Mouse (Mus musculus) lung, postnatal 0 days (tissue): ENCODE results near the gene Dspp. TPM values are rescaled to one million over a fixed set of nuclear protein-coding genes. Genes with fewer than 3 reads are reported as not detected.

Experiments used
- ATAC-seq: fragments of 200-750 bp; cut with Nextera tagmentation; 2 replicates; pipeline ENCODE4 v1.8.0; 2017; ENCODE audit warnings: moderate library complexity
- DNase-seq: peaks from one replicate; pipeline ENCODE4 v3.0.0-alpha.2; 2016; ENCODE audit warnings: low spot score
- H3K27ac ChIP-seq: fragments of 300-500 bp; sonication (generic); 2 replicates; pipeline ENCODE4 v1.5.1; 2014; ENCODE audit warnings: antibody characterized with exemption, mild to moderate bottlenecking, low read length, mixed read lengths
- H3K27me3 ChIP-seq: fragments of 300-500 bp; sonication (generic); replicated peaks from 2 replicates; pipeline ENCODE4 v1.6.1; 2014; ENCODE audit warnings: low read length, mixed read lengths; ENCODE audit not compliant: insufficient read depth
- H3K36me3 ChIP-seq: fragments of 300-500 bp; sonication (generic); 2 replicates; pipeline ENCODE4 v1.6.1; 2014; ENCODE audit warnings: low read length, mixed read lengths; ENCODE audit not compliant: insufficient read depth
- H3K4me1 ChIP-seq: fragments of 300-500 bp; sonication (generic); 2 replicates; pipeline ENCODE4 v1.6.1; 2014; ENCODE audit warnings: antibody characterized with exemption, low read depth, low read length, mixed read lengths; ENCODE audit not compliant: insufficient read depth
- H3K4me2 ChIP-seq: fragments of 300-500 bp; sonication (generic); replicated peaks from 2 replicates; pipeline ENCODE4 v1.6.1; 2014; ENCODE audit warnings: low read depth, mild to moderate bottlenecking, low read length, moderate library complexity, mixed read lengths
- H3K4me3 ChIP-seq: fragments of 300-500 bp; sonication (generic); 2 replicates; pipeline ENCODE4 v1.5.1; 2014; ENCODE audit warnings: low read depth, low read length
- H3K9ac ChIP-seq: fragments of 300-500 bp; sonication (generic); replicated peaks from 2 replicates; pipeline ENCODE4 v1.6.1; 2014; ENCODE audit warnings: low read depth, mild to moderate bottlenecking
- H3K9me3 ChIP-seq: fragments of 300-500 bp; sonication (generic); 2 replicates; pipeline ENCODE4 v1.6.1; 2016; ENCODE audit warnings: low read length, mixed read lengths
- CTCF ChIP-seq: IDR thresholded peaks from 2 replicates; pipeline ENCODE4 v1.5.1; 2016; ENCODE audit warnings: antibody characterized with exemption, mild to moderate bottlenecking
- EP300 ChIP-seq: IDR thresholded peaks from 2 replicates; pipeline ENCODE4 v1.6.1; 2016; ENCODE audit warnings: antibody characterized with exemption, mild to moderate bottlenecking, control low read depth
- WGBS: fragments of 180-500 bp; shearing (Covaris S2); extraction: QIAGEN DNeasy Blood & Tissue Kit; methylation state at CpG from one replicate; pipeline ENCODE4 v1.1.7; 2014; 5-methylcytosine and 5-hydroxymethylcytosine counted together
- polyA plus RNA-seq: library from polyadenylated mRNA; unstranded; fragments of >200 nt; fragmentation: Nextera tagmentation; extraction: Ambion mirVana; gene quantifications from 2 replicates; pipeline ENCODE4 v1.2.1, GENCODE M21; 2015

The Dspp gene
- polyA plus RNA-seq, 1 experiment from 2014 or later, result not detected

DNA sequence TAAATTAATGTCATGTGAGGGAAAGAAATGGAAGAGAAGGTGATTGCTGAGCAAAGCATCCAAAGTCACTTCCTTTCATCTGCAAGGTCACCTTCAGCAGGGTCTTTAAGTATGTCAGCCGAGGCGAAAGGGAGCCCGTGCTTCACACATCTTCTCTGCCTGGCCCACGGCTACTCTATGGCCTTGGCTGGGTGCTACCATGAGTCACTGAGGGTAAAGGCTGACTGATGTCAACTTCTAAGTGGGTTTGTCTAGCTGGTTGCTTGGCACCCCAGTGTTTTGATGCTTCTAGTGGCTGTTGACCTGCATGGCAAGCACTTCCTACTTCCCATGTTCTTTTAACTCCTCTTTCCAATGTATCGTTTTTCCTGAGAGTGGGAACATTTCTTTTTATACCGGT, 20.3 kb upstream of the Dspp start:
- TF ChIP-seq EP300, result no peak
- TF ChIP-seq CTCF, result no peak
- Histone ChIP-seq H3K4me3 (no peak overlapping the region), H3K27ac (no peak overlapping the region), H3K4me1 (no peaks in the 10 kb centered on the region), H3K9ac (no peak overlapping the region), H3K27me3 (no peaks in the 10 kb centered on the region), H3K9me3 (no peaks in the 10 kb centered on the region), H3K4me2 (no peak overlapping the region), H3K36me3 (no peaks in the 10 kb centered on the region)
- DNase-seq (no peak), ATAC-seq (no peak)
- 88% methylated on average over 6 of the region's 6 CpGs for WGBS

DNA sequence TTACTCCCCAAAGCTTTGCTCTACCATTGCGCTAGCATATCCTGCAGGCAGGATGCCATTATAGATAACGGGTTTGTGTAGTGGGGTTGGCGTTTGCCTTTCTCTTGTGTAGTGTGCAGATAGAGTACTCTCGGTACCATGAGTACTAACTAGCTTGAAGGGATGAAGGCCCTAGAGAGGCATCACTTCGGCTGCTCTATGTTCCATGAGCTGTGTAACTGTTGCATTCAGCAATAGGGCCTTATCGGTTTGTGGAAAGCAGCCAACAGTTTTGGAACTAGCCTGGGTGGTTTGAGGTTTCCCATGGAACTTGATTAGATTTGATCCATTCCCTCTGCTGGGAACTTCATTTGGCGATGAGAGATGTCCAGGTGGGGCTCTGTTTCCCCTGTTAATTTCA, 12.8 kb upstream of the Dspp start:
- no peaks in the 10 kb centered on the region for H3K9me3 ChIP-seq
- no peak for TF ChIP-seq EP300
- no peak for TF ChIP-seq CTCF
- WGBS, result 79% methylated on average over 7 of the region's 7 CpGs

DNA sequence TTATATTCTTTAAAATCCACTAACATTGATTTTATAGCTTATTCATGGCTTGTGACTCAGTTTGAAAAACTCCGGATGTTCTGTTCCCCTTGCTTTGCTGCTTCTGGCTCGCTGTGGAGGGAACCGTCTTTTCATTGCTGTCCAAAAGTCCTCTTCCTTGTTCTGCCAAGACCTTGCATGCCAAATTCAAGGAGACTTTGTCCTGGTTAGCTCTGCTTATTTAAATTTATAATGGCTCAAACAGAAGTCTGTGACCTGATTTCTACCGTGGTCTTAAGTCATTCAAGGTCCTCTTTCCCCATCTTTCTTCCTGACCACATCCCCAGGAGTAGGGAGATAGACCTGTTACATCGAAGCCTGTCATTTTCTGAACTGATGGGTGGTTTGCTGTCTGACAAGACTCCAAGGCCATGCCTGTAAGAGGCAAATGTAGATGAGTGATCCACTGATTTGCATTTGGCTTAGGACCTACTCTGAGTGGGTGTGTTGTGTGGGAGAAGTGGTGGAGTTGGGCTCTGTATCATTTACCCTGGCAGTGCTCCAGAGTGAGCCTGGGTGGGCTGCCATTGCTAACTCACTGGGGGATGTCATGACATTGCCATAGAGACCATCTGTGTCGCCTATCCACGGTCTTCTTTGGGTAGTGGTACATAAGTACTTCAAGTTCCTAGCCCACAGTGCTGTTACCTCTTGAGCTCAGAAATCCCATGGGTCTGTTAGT, 12.0 kb upstream of the Dspp start:
- H3K36me3 ChIP-seq, result no peaks in the 10 kb centered on the region
- no peaks in the 10 kb centered on the region for H3K27me3 ChIP-seq
- TF ChIP-seq EP300, result no peak
- no peak for TF ChIP-seq CTCF
- DNase-seq (no peak), ATAC-seq (no peak)
- no peaks in the 10 kb centered on the region for H3K9me3 ChIP-seq
- no peak overlapping the region for H3K4me3 ChIP-seq
- 65% methylated on average over 7 of the region's 7 CpGs for WGBS
- H3K9ac ChIP-seq, result no peak overlapping the region
- H3K27ac ChIP-seq, result no peak overlapping the region
- H3K4me1 ChIP-seq, result no peaks in the 10 kb centered on the region
- H3K4me2 ChIP-seq, result no peak overlapping the region

More for the DNA sequence above, 12.8 kb upstream of the Dspp start:
- H3K36me3 ChIP-seq, result no peaks in the 10 kb centered on the region
- H3K4me2 ChIP-seq, result no peak overlapping the region
- no peaks in the 10 kb centered on the region for H3K27me3 ChIP-seq
- DNase-seq, result no peak
- no peak for ATAC-seq
- H3K4me3 ChIP-seq, result no peak overlapping the region
- no peaks in the 10 kb centered on the region for H3K4me1 ChIP-seq
- H3K27ac ChIP-seq, result no peak overlapping the region
- no peak overlapping the region for H3K9ac ChIP-seq

DNA sequence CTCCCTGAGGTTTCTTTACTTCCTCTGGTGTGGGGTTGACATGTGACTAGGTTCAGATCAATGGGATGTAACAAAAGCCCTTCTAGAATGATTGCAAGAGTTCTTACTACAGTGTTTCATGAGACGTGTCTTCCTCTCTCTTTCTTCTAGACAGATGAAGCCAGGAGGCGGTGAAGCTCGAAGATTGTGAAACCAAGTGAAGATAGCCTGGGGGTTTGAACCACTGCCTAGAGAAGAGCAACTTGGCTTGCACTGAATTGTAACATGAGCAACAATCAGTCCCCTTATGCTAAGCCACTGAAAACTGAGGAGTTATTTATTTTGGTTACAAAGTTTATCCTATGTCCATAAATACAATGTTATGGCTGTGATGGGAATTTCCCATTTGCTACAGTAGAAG, 9.9 kb upstream of the Dspp start:
- no peaks in the 10 kb centered on the region for H3K27me3 ChIP-seq
- TF ChIP-seq EP300, result no peak
- no peak for TF ChIP-seq CTCF
- no peak overlapping the region for H3K9ac ChIP-seq
- no peak overlapping the region for H3K27ac ChIP-seq
- no peak overlapping the region for H3K4me2 ChIP-seq
- no peaks in the 10 kb centered on the region for H3K9me3 ChIP-seq
- H3K4me3 ChIP-seq, result no peak overlapping the region
- 63% methylated on average over 3 of the region's 3 CpGs for WGBS
- ATAC-seq (no peak), DNase-seq (no peak)
- no peaks in the 10 kb centered on the region for H3K4me1 ChIP-seq
- H3K36me3 ChIP-seq, result no peaks in the 10 kb centered on the region

DNA sequence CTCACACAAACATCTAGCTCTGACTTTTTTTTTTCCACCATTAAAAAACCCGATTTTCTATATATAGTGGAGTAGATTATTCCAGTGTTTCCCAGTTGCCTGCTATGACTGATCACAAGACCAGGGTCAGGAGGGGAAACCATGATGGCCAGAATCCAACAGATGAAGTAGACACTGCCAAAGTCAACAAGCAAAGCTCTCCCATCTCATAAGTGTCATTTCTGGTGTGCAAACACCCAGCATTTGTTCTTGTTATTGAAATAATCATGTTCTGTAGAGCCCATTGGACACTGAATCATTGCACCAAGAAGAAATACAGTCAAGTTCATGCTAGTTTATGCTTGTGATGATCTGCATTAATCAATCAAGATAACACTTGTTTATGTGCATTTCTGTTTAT, 9.1 kb upstream of the Dspp start:
- no peaks in the 10 kb centered on the region for H3K36me3 ChIP-seq
- H3K4me1 ChIP-seq, result no peaks in the 10 kb centered on the region
- H3K9me3 ChIP-seq, result no peaks in the 10 kb centered on the region
- H3K9ac ChIP-seq, result no peak overlapping the region
- DNase-seq, result peak; percentile 64
- no peak overlapping the region for H3K4me2 ChIP-seq
- WGBS, result 34% methylated on average over 1 of the region's 1 CpGs
- no peak overlapping the region for H3K27ac ChIP-seq
- peak; percentile 67 for ATAC-seq
- TF ChIP-seq EP300 (no peak), CTCF (no peak)
- no peak overlapping the region for H3K4me3 ChIP-seq
- H3K27me3 ChIP-seq, result no peaks in the 10 kb centered on the region

DNA sequence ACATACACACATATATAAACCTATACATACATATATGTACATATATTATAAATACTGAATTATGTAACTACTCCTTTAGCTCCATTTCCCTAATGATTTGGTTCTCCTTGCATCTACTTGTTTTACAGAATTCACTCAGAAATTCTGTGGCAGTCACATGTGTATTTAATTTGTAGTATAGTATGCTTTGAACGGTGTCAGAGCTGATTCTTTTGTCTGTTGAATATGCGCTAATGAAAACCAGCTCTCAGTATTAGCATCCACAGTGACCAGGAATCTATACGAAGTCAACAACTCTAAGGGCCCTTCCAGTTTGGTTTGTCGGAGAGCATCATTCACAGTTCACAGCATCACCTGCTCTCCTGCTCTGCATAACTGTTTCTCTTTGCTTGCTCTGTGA, 7.0 kb upstream of the Dspp start:
- DNase-seq, result no peak
- Histone ChIP-seq H3K36me3 (no peaks in the 10 kb centered on the region), H3K9ac (no peak overlapping the region), H3K9me3 (no peaks in the 10 kb centered on the region), H3K27ac (no peak overlapping the region), H3K4me2 (no peak overlapping the region), H3K27me3 (no peaks in the 10 kb centered on the region), H3K4me1 (no peaks in the 10 kb centered on the region), H3K4me3 (no peak overlapping the region)
- no peak for ATAC-seq
- WGBS, result 86% methylated on average over 4 of the region's 4 CpGs
- TF ChIP-seq EP300 (no peak), CTCF (no peak)

DNA sequence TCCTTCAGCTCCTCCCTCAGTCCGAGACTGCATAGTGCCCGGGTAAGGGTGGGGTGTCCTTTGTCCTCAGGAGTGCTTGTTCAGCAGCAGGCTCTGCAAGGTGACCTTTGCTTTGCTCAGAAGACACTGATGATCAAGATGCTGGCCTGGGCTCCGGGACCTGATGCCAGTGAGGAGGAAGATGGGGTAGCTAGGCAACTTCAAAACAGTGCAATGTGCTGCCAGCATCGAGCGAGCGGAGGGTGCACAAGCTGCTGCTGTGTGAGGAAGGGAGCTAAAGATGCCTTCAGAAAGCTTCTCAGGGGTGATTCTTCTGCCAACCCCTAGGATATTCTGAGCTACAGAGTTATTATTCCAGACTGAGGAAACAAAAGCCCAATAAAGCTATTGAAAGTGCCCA, 2.6 kb downstream of the Dspp start:
- H3K4me2 ChIP-seq, result no peak overlapping the region
- 71% methylated on average over 6 of the region's 6 CpGs for WGBS

More for the DNA sequence above, 2.6 kb downstream of the Dspp start:
- H3K27me3 ChIP-seq, result no peaks in the 10 kb centered on the region
- no peak for DNase-seq
- no peak for ATAC-seq
- no peaks in the 10 kb centered on the region for H3K36me3 ChIP-seq
- no peaks in the 10 kb centered on the region for H3K4me1 ChIP-seq
- TF ChIP-seq EP300 (no peak), CTCF (no peak)
- H3K9ac ChIP-seq, result no peak overlapping the region
- no peaks in the 10 kb centered on the region for H3K9me3 ChIP-seq
- H3K27ac ChIP-seq, result no peak overlapping the region
- H3K4me3 ChIP-seq, result no peak overlapping the region
